ENCODE assay signal across 18 mouse cellular contexts in the genomic region with DNA sequence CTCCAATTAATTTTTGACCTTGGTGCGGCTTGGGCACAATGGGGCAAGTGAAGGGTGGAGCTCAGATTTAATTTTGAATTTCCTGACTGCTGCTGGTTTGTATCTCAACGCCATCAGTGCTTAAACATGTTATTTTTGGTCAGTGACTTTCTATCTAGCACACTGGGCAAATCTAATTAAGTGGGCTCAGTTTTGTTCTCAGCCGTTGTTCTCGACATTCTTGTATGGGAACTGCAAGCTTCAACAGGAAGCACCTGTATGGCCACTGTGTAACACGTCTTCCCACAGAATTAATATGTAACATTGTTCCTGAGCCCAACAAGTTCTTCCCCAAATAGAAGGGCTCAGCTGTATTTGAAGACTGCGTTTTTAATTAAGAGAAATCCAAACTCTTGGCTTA.
DNase-seq lines count a peak whose midpoint lies in the region; ATAC-seq and TF ChIP-seq lines count a peak whose summit lies in the region.
"Had no signal": no experiment of that assay in that cellular context is flagged by ENCODE, and none has a peak within 500 bp of the region (broad histone marks: within the 10 kb centered on the region; RNA-seq: fewer than 3 reads in every experiment).

No protein-coding gene starts in this region.

- no peaks in the 10 kb centered on the region for H3K27me3 ChIP-seq in heart, postnatal 0 days (ENCODE audit: control insufficient read depth, insufficient read depth, low read length)
- H3K27me3 ChIP-seq in heart, embryonic 11.5 days (ENCODE audit: control insufficient read depth, insufficient read depth, low read length) = no peaks in the 10 kb centered on the region
- H3K27me3 ChIP-seq in lung, embryonic 16.5 days (ENCODE audit: control insufficient read depth, insufficient read depth, low read depth, low read length) = no peaks in the 10 kb centered on the region
- H3K27me3 ChIP-seq: liver, embryonic 15.5 days had no signal

- DNase-seq in heart, postnatal 0 days (ENCODE audit: low spot score) = no peak
- no peak for DNase-seq in lung, postnatal 25 days (ENCODE audit: low spot score)
- DNase-seq in adrenal gland, postnatal 25 days = no peak
- DNase-seq in right cerebral cortex, postnatal 10 days (ENCODE audit: low spot score in 2 of 2) = no peak
- DNase-seq: cerebellum, adult 2 months; forebrain, postnatal 0 days; kidney, adult 9 months; left cerebral cortex, postnatal 4 days; right cerebral cortex, postnatal 14 days; thymus, adult 2 months had no signal

- ATAC-seq in heart, postnatal 0 days (ENCODE audit: insufficient read depth, low read depth) = peak; percentile 30
- no peak for ATAC-seq in heart, embryonic 11.5 days (replicated peaks; ENCODE audit: insufficient number of reproducible peaks, low FRiP score, low TSS enrichment)
- peak; percentile 65 for ATAC-seq in lung, embryonic 16.5 days (ENCODE audit: low read depth)
- peak; percentile 72 for ATAC-seq in granulocyte monocyte progenitor cell, adult 5-6 weeks (replicated peaks; ENCODE audit: poor library complexity, severe bottlenecking)
- ATAC-seq: activated CD4-positive, CD25-positive, alpha-beta regulatory T cell, adult 4 months; forebrain, postnatal 0 days; hindbrain, postnatal 0 days had no signal

- H3K27ac ChIP-seq in heart, postnatal 0 days (ENCODE audit: low read depth) = no peak overlapping the region
- no peak overlapping the region for H3K27ac ChIP-seq in heart, embryonic 11.5 days (ENCODE audit: low read depth, low read length)
- no peak overlapping the region for H3K27ac ChIP-seq in lung, embryonic 16.5 days (ENCODE audit: low read length)
- H3K27ac ChIP-seq: hindbrain, postnatal 0 days; liver, embryonic 15.5 days had no signal

- no peaks in the 10 kb centered on the region for H3K4me1 ChIP-seq in heart, postnatal 0 days (ENCODE audit: control insufficient read depth, insufficient read depth)
- H3K4me1 ChIP-seq in heart, embryonic 11.5 days (ENCODE audit: control insufficient read depth, insufficient read depth, low read length) = peaks cover 4% of the 10 kb centered on the region; the same call in 1 of the 2 replicates
- no peaks in the 10 kb centered on the region; the same call in 1 of the 2 replicates for H3K4me1 ChIP-seq in lung, embryonic 16.5 days (replicated peaks; ENCODE audit: control insufficient read depth, insufficient read depth, low read length)
- H3K4me1 ChIP-seq: liver, embryonic 15.5 days had no signal

- no peaks in the 10 kb centered on the region for H3K36me3 ChIP-seq in heart, postnatal 0 days (replicated peaks; ENCODE audit: control insufficient read depth, insufficient read depth, low read length)
- H3K36me3 ChIP-seq in heart, embryonic 11.5 days (ENCODE audit: control insufficient read depth, insufficient read depth, low read length) = no peaks in the 10 kb centered on the region
- H3K36me3 ChIP-seq in lung, embryonic 16.5 days (ENCODE audit: control insufficient read depth, insufficient read depth, low read length) = no peaks in the 10 kb centered on the region
- H3K36me3 ChIP-seq: liver, embryonic 15.5 days; midbrain, embryonic 10.5 days had no signal

- H3K4me3 ChIP-seq in heart, postnatal 0 days (ENCODE audit: low read depth, low read length) = no peak overlapping the region
- no peak overlapping the region for H3K4me3 ChIP-seq in heart, embryonic 11.5 days (ENCODE audit: low read depth, low read length)
- no peak overlapping the region for H3K4me3 ChIP-seq in lung, embryonic 16.5 days (ENCODE audit: low read length)
- H3K4me3 ChIP-seq: liver, embryonic 15.5 days; midbrain, embryonic 10.5 days; myocyte had no signal

- no peak for TF ChIP-seq CTCF in heart, postnatal 0 days (IDR thresholded peaks at IDR 0.05; ENCODE audit: low read depth)

- H3K9me3 ChIP-seq in heart, postnatal 0 days (replicated peaks; ENCODE audit: control insufficient read depth, low read length) = no peaks in the 10 kb centered on the region
- H3K9me3 ChIP-seq in heart, embryonic 11.5 days (replicated peaks; ENCODE audit: control insufficient read depth, low read length) = no peaks in the 10 kb centered on the region
- no peaks in the 10 kb centered on the region for H3K9me3 ChIP-seq in lung, embryonic 16.5 days (ENCODE audit: control insufficient read depth, low read length)
- H3K9me3 ChIP-seq: liver, embryonic 15.5 days; midbrain, embryonic 10.5 days had no signal

- TF ChIP-seq EP300 in heart, postnatal 0 days (IDR thresholded peaks at IDR 0.05; ENCODE audit: low read depth) = peak; percentile 88

- H3K4me2 ChIP-seq in heart, postnatal 0 days (ENCODE audit: low read depth, low read length) = no peak overlapping the region
- H3K4me2 ChIP-seq in heart, embryonic 11.5 days = no peak overlapping the region
- no peak overlapping the region for H3K4me2 ChIP-seq in lung, embryonic 16.5 days (ENCODE audit: low read depth, low read length)
- H3K4me2 ChIP-seq: liver, embryonic 15.5 days had no signal

- WGBS in heart, postnatal 0 days = 61% methylated on average over 6 of the region's 6 CpGs
- 71% methylated on average over 6 of the region's 6 CpGs for WGBS in heart, embryonic 11.5 days (ENCODE audit: insufficient replicate concordance)
- 51% methylated on average over 6 of the region's 6 CpGs for WGBS in lung, embryonic 16.5 days

- no peak overlapping the region for H3K9ac ChIP-seq in heart, postnatal 0 days (replicated peaks; ENCODE audit: low read depth, low read length)
- no peak overlapping the region for H3K9ac ChIP-seq in heart, embryonic 11.5 days (ENCODE audit: low read depth, low read length)
- no peak overlapping the region for H3K9ac ChIP-seq in lung, embryonic 16.5 days (ENCODE audit: low read length)
- H3K9ac ChIP-seq: forebrain, postnatal 0 days; liver, embryonic 15.5 days had no signal
